Mouse (Mus musculus): Measurements from ENCODE around the gene Agtrap. TPM values are rescaled to one million over a fixed set of nuclear protein-coding genes. Genes with fewer than 3 reads are reported as not detected.

The Agtrap gene
- polyA plus RNA-seq, 1 experiment from 2014 or later: 4.7 TPM

DNA sequence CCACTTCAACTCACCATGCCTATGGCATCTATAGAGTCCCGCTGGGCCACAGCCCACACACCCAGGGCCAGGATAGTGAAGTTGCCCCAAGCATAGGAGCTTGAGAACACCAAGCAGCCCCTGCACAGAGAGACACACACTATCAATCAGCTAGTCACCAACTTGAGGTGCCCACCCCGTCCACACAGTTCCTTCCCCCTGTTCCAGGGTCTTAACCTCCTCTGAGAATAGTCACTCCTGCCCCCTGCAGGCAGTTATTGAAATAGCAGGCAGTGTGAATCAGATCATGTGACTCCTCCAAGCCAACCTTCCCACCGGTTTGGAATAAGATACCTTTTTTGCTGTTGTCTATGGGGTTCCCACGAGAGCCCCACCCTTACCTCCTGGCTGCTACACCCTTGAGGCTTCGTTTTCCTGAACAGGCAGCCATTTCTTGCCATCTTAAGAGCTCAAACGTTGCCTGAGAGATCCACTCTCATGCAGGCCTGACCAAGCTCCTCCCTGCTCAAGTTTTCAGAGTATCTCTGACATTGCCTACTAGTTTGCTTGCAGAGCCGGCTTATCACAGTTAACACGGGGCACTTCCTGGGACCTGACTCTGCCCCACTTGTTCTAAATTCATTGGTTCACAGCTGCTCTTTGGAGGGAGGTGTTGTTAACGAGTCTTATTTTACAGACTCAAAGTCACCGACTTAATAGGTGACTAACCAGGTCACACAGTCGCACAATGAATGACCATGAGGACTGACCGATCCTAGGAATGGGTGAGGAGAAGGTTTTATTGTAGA lies 5.4 kb downstream of the Agtrap start:
- ATAC-seq: peak; percentile 11; the same call in 1 of the 2 replicates
- no peaks in the 10 kb centered on the region for H3K36me3 ChIP-seq (ENCODE audit: control insufficient read depth, insufficient read depth)
- no peak overlapping the region for H3K27ac ChIP-seq (ENCODE audit: low read length)
- H3K27me3 ChIP-seq (replicated peaks; ENCODE audit: control insufficient read depth, insufficient read depth, low read length): no peaks in the 10 kb centered on the region
- no peak overlapping the region for H3K9ac ChIP-seq (replicated peaks; ENCODE audit: low read depth, low read length)
- H3K4me3 ChIP-seq (replicated peaks; ENCODE audit: low read length): no peak overlapping the region
- H3K4me1 ChIP-seq (replicated peaks; ENCODE audit: control insufficient read depth, insufficient read depth, low read length): peaks cover 8% of the 10 kb centered on the region
- H3K4me2 ChIP-seq (ENCODE audit: low read length): no peak overlapping the region
- no peaks in the 10 kb centered on the region for H3K9me3 ChIP-seq (ENCODE audit: control insufficient read depth, low read length)
- 52% methylated on average over 12 of the region's 12 CpGs for WGBS

DNA sequence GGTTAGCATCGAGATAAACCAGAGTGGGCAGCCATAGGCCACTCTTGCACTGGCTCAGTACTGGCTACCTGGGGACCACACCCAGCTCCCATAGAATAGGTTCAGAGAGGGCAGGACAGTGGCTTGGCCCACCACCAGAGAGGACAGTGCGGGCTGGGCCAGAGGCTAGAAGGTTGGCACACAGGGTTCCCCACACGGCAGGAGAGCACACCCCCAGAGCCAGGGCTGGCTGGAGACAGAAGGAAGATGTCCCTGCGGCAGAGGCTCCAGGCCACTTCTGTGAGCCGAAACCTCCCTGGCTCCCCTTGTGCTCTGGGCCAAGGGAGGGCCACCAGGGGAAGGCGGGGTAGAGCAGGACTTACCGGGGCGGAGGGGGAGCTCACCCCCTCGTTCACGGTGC lies 6.6 kb downstream of the Agtrap start:
- Histone ChIP-seq H3K9ac (replicated peaks; ENCODE audit: low read depth, low read length) (no peak overlapping the region), H3K4me1 (replicated peaks; ENCODE audit: control insufficient read depth, insufficient read depth, low read length) (peaks cover 7% of the 10 kb centered on the region; the same call in 1 of the 2 replicates), H3K4me3 (replicated peaks; ENCODE audit: low read length) (no peak overlapping the region), H3K27ac (ENCODE audit: low read length) (no peak overlapping the region), H3K4me2 (ENCODE audit: low read length) (no peak overlapping the region), H3K36me3 (ENCODE audit: control insufficient read depth, insufficient read depth) (no peaks in the 10 kb centered on the region), H3K27me3 (replicated peaks; ENCODE audit: control insufficient read depth, insufficient read depth, low read length) (no peaks in the 10 kb centered on the region), H3K9me3 (ENCODE audit: control insufficient read depth, low read length) (no peaks in the 10 kb centered on the region)
- ATAC-seq: no peak
- WGBS: 93% methylated on average over 10 of the region's 10 CpGs

DNA sequence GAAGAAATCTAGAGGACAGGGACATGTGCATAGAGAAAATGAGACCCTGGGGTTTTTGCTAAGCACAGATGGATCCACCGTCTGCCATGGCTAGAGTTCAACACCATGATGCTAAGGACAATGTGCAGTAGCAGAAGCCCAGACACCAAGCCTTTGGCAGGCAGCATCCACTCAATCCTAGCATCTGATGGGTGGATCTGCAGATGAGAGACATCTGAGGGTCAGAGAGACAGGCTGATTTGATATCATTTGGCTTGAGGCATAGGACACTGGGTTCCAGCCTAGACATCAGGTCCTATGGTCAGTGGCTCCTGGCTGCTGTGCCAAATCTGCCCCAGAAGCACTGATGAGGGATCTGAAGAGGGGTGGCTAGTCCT lies 7.2 kb downstream of the Agtrap start:
- ATAC-seq: no peak
- peaks cover 7% of the 10 kb centered on the region; the same call in 1 of the 2 replicates for H3K4me1 ChIP-seq (replicated peaks; ENCODE audit: control insufficient read depth, insufficient read depth, low read length)
- WGBS: 84% methylated on average over 1 of the region's 1 CpGs
- no peaks in the 10 kb centered on the region for H3K27me3 ChIP-seq (replicated peaks; ENCODE audit: control insufficient read depth, insufficient read depth, low read length)
- H3K36me3 ChIP-seq (ENCODE audit: control insufficient read depth, insufficient read depth): no peaks in the 10 kb centered on the region
- no peak overlapping the region for H3K4me3 ChIP-seq (replicated peaks; ENCODE audit: low read length)
- H3K4me2 ChIP-seq (ENCODE audit: low read length): no peak overlapping the region
- no peaks in the 10 kb centered on the region for H3K9me3 ChIP-seq (ENCODE audit: control insufficient read depth, low read length)
- no peak overlapping the region for H3K27ac ChIP-seq (ENCODE audit: low read length)
- no peak overlapping the region for H3K9ac ChIP-seq (replicated peaks; ENCODE audit: low read depth, low read length)

DNA sequence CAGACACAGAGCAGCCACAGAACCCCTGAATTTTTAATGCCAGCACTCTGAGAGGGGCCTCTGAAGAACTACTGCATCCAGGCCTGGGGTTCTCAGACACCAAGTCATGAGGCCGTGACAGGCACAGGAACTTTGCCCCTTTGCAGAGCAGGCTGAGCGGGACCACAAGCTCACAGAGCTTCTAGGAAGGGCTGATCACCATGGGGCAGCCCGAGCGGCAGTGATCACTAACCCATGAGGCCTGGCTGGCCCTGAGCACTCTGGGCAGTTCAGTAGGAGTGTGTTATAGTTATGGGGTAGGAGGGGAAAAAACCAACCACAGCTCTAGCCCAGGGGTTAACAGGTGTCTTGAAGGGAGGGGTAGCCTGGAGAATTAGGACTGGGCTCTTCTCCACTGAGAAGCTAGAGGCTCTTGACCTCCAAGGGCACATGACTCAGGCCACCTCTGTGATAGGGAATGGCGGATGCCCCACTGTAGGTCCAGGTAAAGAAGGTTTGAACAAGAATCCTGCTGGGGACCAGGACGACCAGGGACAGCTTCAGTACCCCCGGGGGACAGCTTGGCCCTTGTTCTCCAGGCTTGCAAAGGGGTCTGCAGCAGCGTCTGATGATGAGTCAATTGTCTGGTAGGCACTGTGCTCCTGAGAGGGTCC lies 7.8 kb downstream of the Agtrap start:
- no peaks in the 10 kb centered on the region for H3K27me3 ChIP-seq (replicated peaks; ENCODE audit: control insufficient read depth, insufficient read depth, low read length)
- H3K27ac ChIP-seq (ENCODE audit: low read length): no peak overlapping the region
- no peaks in the 10 kb centered on the region for H3K9me3 ChIP-seq (ENCODE audit: control insufficient read depth, low read length)
- H3K4me1 ChIP-seq (replicated peaks; ENCODE audit: control insufficient read depth, insufficient read depth, low read length): peaks cover 7% of the 10 kb centered on the region; the same call in 1 of the 2 replicates
- no peak for ATAC-seq
- H3K4me3 ChIP-seq (replicated peaks; ENCODE audit: low read length): no peak overlapping the region
- no peaks in the 10 kb centered on the region for H3K36me3 ChIP-seq (ENCODE audit: control insufficient read depth, insufficient read depth)
- WGBS: 89% methylated on average over 8 of the region's 8 CpGs
- no peak overlapping the region for H3K9ac ChIP-seq (replicated peaks; ENCODE audit: low read depth, low read length)
- no peak overlapping the region for H3K4me2 ChIP-seq (ENCODE audit: low read length)

DNA sequence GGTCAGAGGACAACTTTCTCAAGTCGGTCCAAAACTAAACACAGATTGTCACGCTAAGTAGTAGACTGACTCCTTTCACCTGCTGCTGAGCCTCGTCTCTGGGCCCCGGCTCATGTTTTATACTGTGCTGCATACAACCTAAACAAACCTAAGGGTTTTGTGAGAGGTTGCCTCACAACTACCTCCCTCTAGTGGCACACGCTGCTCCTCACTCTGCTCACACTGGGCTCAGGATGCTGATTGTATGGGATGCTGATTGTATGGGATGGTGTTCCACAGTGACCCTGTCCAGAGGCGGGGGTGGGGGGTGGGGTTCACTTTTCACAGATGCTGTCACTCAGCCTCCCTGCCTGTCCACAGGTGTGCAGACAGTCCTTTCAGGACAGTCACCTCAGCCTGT lies 8.6 kb downstream of the Agtrap start:
- Histone ChIP-seq H3K27me3 (replicated peaks; ENCODE audit: control insufficient read depth, insufficient read depth, low read length) (no peaks in the 10 kb centered on the region), H3K4me1 (replicated peaks; ENCODE audit: control insufficient read depth, insufficient read depth, low read length) (peaks cover 5% of the 10 kb centered on the region; the same call in 1 of the 2 replicates), H3K9ac (replicated peaks; ENCODE audit: low read depth, low read length) (no peak overlapping the region), H3K9me3 (ENCODE audit: control insufficient read depth, low read length) (no peaks in the 10 kb centered on the region), H3K27ac (ENCODE audit: low read length) (no peak overlapping the region), H3K4me3 (replicated peaks; ENCODE audit: low read length) (no peak overlapping the region), H3K4me2 (ENCODE audit: low read length) (no peak overlapping the region), H3K36me3 (ENCODE audit: control insufficient read depth, insufficient read depth) (no peaks in the 10 kb centered on the region)
- WGBS: 63% methylated on average over 6 of the region's 6 CpGs
- ATAC-seq: no peak

DNA sequence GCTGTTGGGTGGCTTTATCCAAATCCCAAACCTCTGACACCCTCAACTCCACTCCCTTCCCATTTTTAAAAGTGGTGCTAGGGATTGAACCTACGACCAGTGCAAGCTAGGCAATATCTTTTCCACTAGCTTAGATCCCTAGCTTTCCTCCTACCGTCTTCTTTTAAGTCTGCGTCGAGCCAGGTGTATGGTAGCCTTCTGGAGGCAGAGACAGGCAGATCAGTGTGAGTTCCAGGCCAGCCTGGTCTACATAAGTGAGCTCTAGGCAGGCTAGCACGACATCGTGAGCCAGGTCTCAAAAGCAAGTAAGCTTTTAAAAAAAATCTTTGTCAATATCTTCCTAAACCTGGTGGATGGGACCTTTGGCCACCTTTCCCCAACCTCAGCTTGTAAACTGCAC lies 11.9 kb downstream of the Agtrap start:
- Histone ChIP-seq H3K4me1 (replicated peaks; ENCODE audit: control insufficient read depth, insufficient read depth, low read length) (peaks cover 4% of the 10 kb centered on the region; the same call in 1 of the 2 replicates), H3K27ac (ENCODE audit: low read length) (no peak overlapping the region), H3K27me3 (replicated peaks; ENCODE audit: control insufficient read depth, insufficient read depth, low read length) (no peaks in the 10 kb centered on the region), H3K4me3 (replicated peaks; ENCODE audit: low read length) (no peak overlapping the region), H3K36me3 (ENCODE audit: control insufficient read depth, insufficient read depth) (no peaks in the 10 kb centered on the region), H3K9ac (replicated peaks; ENCODE audit: low read depth, low read length) (no peak overlapping the region), H3K4me2 (ENCODE audit: low read length) (no peak overlapping the region), H3K9me3 (ENCODE audit: control insufficient read depth, low read length) (no peaks in the 10 kb centered on the region)
- no peak for ATAC-seq
- WGBS: 95% methylated on average over 6 of the region's 6 CpGs

DNA sequence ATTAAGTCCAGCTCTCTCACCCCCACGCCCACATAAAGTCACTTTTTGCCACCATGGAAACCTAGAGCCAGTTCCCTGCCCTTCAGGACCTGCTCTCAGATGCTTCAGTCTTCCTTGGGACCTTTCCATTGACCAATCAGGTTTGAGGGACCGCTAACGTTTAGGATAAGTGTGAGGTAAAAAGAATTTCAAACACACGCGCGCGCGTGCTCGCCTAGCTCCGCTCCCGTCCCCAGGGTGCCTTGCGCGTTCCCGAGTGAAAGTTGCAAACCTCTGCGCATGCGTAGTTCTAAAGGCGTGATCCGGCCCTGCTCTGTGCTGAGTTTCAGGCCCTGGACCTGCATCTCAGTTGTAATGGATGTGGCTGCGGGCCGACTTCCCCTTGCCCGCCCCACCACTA lies 12.6 kb downstream of the Agtrap start:
- WGBS: 29% methylated on average over 21 of the region's 21 CpGs
- H3K4me2 ChIP-seq (ENCODE audit: low read length): peak overlapping the region; percentile 52
- H3K9ac ChIP-seq (replicated peaks; ENCODE audit: low read depth, low read length): no peak overlapping the region
- no peaks in the 10 kb centered on the region for H3K4me1 ChIP-seq (replicated peaks; ENCODE audit: control insufficient read depth, insufficient read depth, low read length)
- H3K27ac ChIP-seq (ENCODE audit: low read length): no peak overlapping the region
- no peaks in the 10 kb centered on the region for H3K9me3 ChIP-seq (ENCODE audit: control insufficient read depth, low read length)
- no peaks in the 10 kb centered on the region for H3K36me3 ChIP-seq (ENCODE audit: control insufficient read depth, insufficient read depth)
- 0 out of 2 replicates have a peak, but pooled peaks have one; percentile 41 for ATAC-seq
- no peaks in the 10 kb centered on the region for H3K27me3 ChIP-seq (replicated peaks; ENCODE audit: control insufficient read depth, insufficient read depth, low read length)
- H3K4me3 ChIP-seq (replicated peaks; ENCODE audit: low read length): peak overlapping the region; percentile 27

DNA sequence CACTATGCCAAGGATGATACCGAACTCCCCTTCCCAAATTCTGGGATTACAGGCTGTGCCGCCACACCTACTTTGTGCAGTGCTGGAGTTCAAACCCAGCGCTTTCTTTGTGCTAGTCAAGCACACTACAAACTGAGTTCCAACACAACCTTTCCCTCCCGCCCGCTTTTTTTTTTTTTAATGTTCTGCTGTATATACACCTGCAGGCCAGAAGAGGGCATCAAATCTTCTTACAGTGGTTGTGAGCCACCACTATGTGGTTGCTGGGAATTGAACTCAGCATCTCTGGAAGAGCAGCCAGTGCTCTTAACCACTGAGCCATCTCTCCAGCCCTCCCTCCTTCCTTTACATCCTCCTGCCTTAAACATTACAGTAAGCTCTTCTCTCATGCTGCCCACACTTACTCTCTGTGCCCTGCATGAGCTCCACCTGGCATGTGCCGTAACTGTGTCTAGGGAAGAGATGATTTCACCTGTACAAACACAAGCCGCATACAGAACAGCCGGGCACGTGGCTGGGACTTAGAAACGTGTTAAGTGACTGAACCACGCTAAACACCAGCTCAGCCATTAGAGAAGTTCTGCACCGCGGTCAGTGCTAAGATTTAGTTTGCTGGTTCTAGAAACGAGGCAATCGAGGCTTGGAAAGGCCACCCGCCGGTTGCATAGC lies 13.2 kb downstream of the Agtrap start:
- no peak overlapping the region for H3K27ac ChIP-seq (ENCODE audit: low read length)
- H3K36me3 ChIP-seq (ENCODE audit: control insufficient read depth, insufficient read depth): no peaks in the 10 kb centered on the region
- H3K27me3 ChIP-seq (replicated peaks; ENCODE audit: control insufficient read depth, insufficient read depth, low read length): no peaks in the 10 kb centered on the region
- no peaks in the 10 kb centered on the region for H3K9me3 ChIP-seq (ENCODE audit: control insufficient read depth, low read length)
- peak overlapping the region; percentile 52 for H3K4me2 ChIP-seq (ENCODE audit: low read length)
- no peak overlapping the region for H3K9ac ChIP-seq (replicated peaks; ENCODE audit: low read depth, low read length)
- peak; percentile 32; the same call in 1 of the 2 replicates for ATAC-seq
- H3K4me1 ChIP-seq (replicated peaks; ENCODE audit: control insufficient read depth, insufficient read depth, low read length): no peaks in the 10 kb centered on the region
- H3K4me3 ChIP-seq (replicated peaks; ENCODE audit: low read length): peak overlapping the region; percentile 27
- whole genome bisulfite sequencing: 45% methylated on average over 17 of the region's 17 CpGs

DNA sequence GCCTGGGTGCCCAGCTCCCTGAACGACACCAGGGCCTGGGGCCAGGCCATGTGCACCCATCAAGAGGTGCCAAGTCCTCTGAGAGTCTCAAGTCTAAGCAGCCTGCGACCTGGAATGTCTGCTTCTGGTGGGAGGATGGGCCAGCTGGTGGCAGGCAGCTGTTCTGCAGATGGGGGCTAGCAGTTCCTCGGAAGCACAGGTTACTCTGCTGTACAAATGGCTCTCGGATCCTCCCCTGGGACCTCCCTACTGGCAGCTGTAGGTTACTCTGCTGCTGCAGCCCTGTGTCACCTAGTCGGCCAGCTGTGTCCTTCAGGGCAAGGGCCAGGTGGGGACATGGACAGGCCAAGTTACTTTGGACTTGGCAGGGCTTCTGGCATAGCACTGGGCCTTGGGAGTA lies 16.3 kb downstream of the Agtrap start:
- no peaks in the 10 kb centered on the region for H3K36me3 ChIP-seq (ENCODE audit: control insufficient read depth, insufficient read depth)
- H3K9me3 ChIP-seq (ENCODE audit: control insufficient read depth, low read length): no peaks in the 10 kb centered on the region
- WGBS: 74% methylated on average over 5 of the region's 5 CpGs
- H3K9ac ChIP-seq (replicated peaks; ENCODE audit: low read depth, low read length): no peak overlapping the region
- no peaks in the 10 kb centered on the region for H3K4me1 ChIP-seq (replicated peaks; ENCODE audit: control insufficient read depth, insufficient read depth, low read length)
- H3K27ac ChIP-seq (ENCODE audit: low read length): no peak overlapping the region
- no peaks in the 10 kb centered on the region for H3K27me3 ChIP-seq (replicated peaks; ENCODE audit: control insufficient read depth, insufficient read depth, low read length)
- H3K4me2 ChIP-seq (ENCODE audit: low read length): no peak overlapping the region
- ATAC-seq: no peak
- H3K4me3 ChIP-seq (replicated peaks; ENCODE audit: low read length): no peak overlapping the region
